Mouse (Mus musculus) stomach, postnatal 0 days (tissue): ENCODE data around the gene Gm10447.

Experiments
- CTCF ChIP-seq: IDR thresholded peaks from 2 replicates; pipeline ENCODE4 v1.5.1; 2016; ENCODE audit warnings: antibody characterized with exemption, low read depth, mild to moderate bottlenecking, moderate library complexity
- EP300 ChIP-seq: optimal IDR thresholded peaks from 2 replicates; pipeline ENCODE3; 2016; ENCODE audit warnings: antibody characterized with exemption

GRCm38 (mm10) chr11:53500569-53500968, 43.7 kb upstream of the Gm10447 start:
- TF ChIP-seq CTCF (no peak), EP300 (no peak)
